Comparison of ENCODE assay signal across 18 mouse cellular contexts in genomic region chr8:125031276-125031675, GRCm38 (mm10). TPM values are rescaled to one million over a fixed set of nuclear protein-coding genes. Genes with fewer than 3 reads are reported as not detected.
DNase-seq lines count a peak whose midpoint lies in the region; ATAC-seq and TF ChIP-seq lines count a peak whose summit lies in the region.
"Had no signal": no experiment of that assay in that cellular context is flagged by ENCODE, and none has a peak within 500 bp of the region (broad histone marks: within the 10 kb centered on the region; RNA-seq: fewer than 3 reads in every experiment).

No protein-coding gene starts in this region.

- no peak overlapping the region for H3K4me2 ChIP-seq in liver, embryonic 13.5 days
- no peak overlapping the region for H3K4me2 ChIP-seq in stomach, postnatal 0 days (replicated peaks; ENCODE audit: low read depth)
- no peak overlapping the region for H3K4me2 ChIP-seq in forebrain, embryonic 14.5 days (ENCODE audit: low read length)
- no peak overlapping the region for H3K4me2 ChIP-seq in forebrain, embryonic 12.5 days
- H3K4me2 ChIP-seq: embryonic facial prominence, embryonic 13.5 days; lung, embryonic 14.5 days; midbrain, embryonic 12.5 days; neural tube, embryonic 12.5 days had no signal

- peak; percentile 53 for DNase-seq in testis, postnatal 14 days (ENCODE audit: low spot score)
- DNase-seq in testis, postnatal 10 days (ENCODE audit: low spot score), result no peak
- peak; percentile 64 for DNase-seq in c-Kit-positive CD71-positive TER-119-positive erythroid progenitor cells, embryonic 14.5 days (ENCODE audit: low spot score)
- peak; percentile 24 for DNase-seq in liver, embryonic 13.5 days
- no peak for DNase-seq in stomach, postnatal 0 days (ENCODE audit: low spot score)
- no peak for DNase-seq in forebrain, embryonic 14.5 days (ENCODE audit: low spot score)
- DNase-seq: cerebellum, postnatal 10 days; gastrocnemius, postnatal 10 days; kidney, postnatal 4 days; lung, embryonic 14.5 days; thymus, postnatal 4 days had no signal

- ATAC-seq in liver, embryonic 13.5 days (ENCODE audit: low read depth), result peak; percentile 62; the same call in 1 of the 2 replicates
- ATAC-seq in stomach, postnatal 0 days (ENCODE audit: low FRiP score, low TSS enrichment), result peak; percentile 24; the same call in 1 of the 2 replicates
- ATAC-seq in forebrain, embryonic 14.5 days, result no peak
- no peak for ATAC-seq in forebrain, embryonic 12.5 days (ENCODE audit: low FRiP score)
- no peak for ATAC-seq in erythroid progenitor cell, adult 5-6 weeks (replicated peaks; ENCODE audit: low FRiP score, poor library complexity, severe bottlenecking)

- 29% methylated on average over 5 of the region's 5 CpGs for WGBS in liver, embryonic 13.5 days (ENCODE audit: insufficient replicate concordance)
- WGBS in stomach, postnatal 0 days, result 56% methylated on average over 5 of the region's 5 CpGs
- 86% methylated on average over 5 of the region's 5 CpGs for WGBS in forebrain, embryonic 14.5 days
- WGBS in forebrain, embryonic 12.5 days, result 85% methylated on average over 5 of the region's 5 CpGs

- peaks cover 70% of the 10 kb centered on the region for H3K36me3 ChIP-seq in liver, embryonic 13.5 days
- peaks cover 13% of the 10 kb centered on the region for H3K36me3 ChIP-seq in stomach, postnatal 0 days (ENCODE audit: control insufficient read depth, insufficient read depth, low read length)
- H3K36me3 ChIP-seq in forebrain, embryonic 14.5 days (ENCODE audit: control insufficient read depth, insufficient read depth, low read length), result peaks cover 86% of the 10 kb centered on the region
- H3K36me3 ChIP-seq in forebrain, embryonic 12.5 days (replicated peaks), result peaks cover 78% of the 10 kb centered on the region

- no peaks in the 10 kb centered on the region for H3K9me3 ChIP-seq in liver, embryonic 13.5 days (replicated peaks)
- no peaks in the 10 kb centered on the region for H3K9me3 ChIP-seq in stomach, postnatal 0 days (ENCODE audit: control insufficient read depth, low read length)
- H3K9me3 ChIP-seq in forebrain, embryonic 14.5 days (replicated peaks; ENCODE audit: control insufficient read depth, low read length), result no peaks in the 10 kb centered on the region
- no peaks in the 10 kb centered on the region for H3K9me3 ChIP-seq in forebrain, embryonic 12.5 days
- H3K9me3 ChIP-seq: embryonic facial prominence, embryonic 13.5 days; hindbrain, embryonic 10.5 days; midbrain, embryonic 12.5 days; neural tube, embryonic 12.5 days had no signal

- H3K4me3 ChIP-seq in liver, embryonic 13.5 days (replicated peaks), result no peak overlapping the region
- H3K4me3 ChIP-seq in stomach, postnatal 0 days (ENCODE audit: low read depth, low read length), result no peak overlapping the region
- no peak overlapping the region for H3K4me3 ChIP-seq in forebrain, embryonic 14.5 days (ENCODE audit: low read depth, low read length)
- no peak overlapping the region for H3K4me3 ChIP-seq in forebrain, embryonic 12.5 days (replicated peaks)
- H3K4me3 ChIP-seq: embryonic facial prominence, embryonic 13.5 days; hindbrain, embryonic 10.5 days; midbrain, embryonic 12.5 days; neural tube, embryonic 12.5 days had no signal

- no peak for TF ChIP-seq CTCF in stomach, postnatal 0 days (IDR thresholded peaks at IDR 0.05; ENCODE audit: low read depth)

- H3K27me3 ChIP-seq in liver, embryonic 13.5 days, result no peaks in the 10 kb centered on the region
- no peaks in the 10 kb centered on the region for H3K27me3 ChIP-seq in stomach, postnatal 0 days (ENCODE audit: control insufficient read depth, insufficient read depth, low read length)
- H3K27me3 ChIP-seq in forebrain, embryonic 14.5 days (replicated peaks; ENCODE audit: control insufficient read depth, insufficient read depth, low read length), result no peaks in the 10 kb centered on the region
- no peaks in the 10 kb centered on the region for H3K27me3 ChIP-seq in forebrain, embryonic 12.5 days
- H3K27me3 ChIP-seq: embryonic facial prominence, embryonic 13.5 days; midbrain, embryonic 12.5 days; neural tube, embryonic 12.5 days had no signal

- H3K9ac ChIP-seq in liver, embryonic 13.5 days, result no peak overlapping the region
- no peak overlapping the region for H3K9ac ChIP-seq in stomach, postnatal 0 days (ENCODE audit: low read length)
- no peak overlapping the region for H3K9ac ChIP-seq in forebrain, embryonic 14.5 days (ENCODE audit: low read length)
- no peak overlapping the region for H3K9ac ChIP-seq in forebrain, embryonic 12.5 days
- H3K9ac ChIP-seq: embryonic facial prominence, embryonic 13.5 days; lung, embryonic 14.5 days; midbrain, embryonic 12.5 days; neural tube, embryonic 12.5 days had no signal

- peaks cover 14% of the 10 kb centered on the region for H3K4me1 ChIP-seq in liver, embryonic 13.5 days (replicated peaks)
- H3K4me1 ChIP-seq in stomach, postnatal 0 days (replicated peaks; ENCODE audit: control insufficient read depth, insufficient read depth), result no peaks in the 10 kb centered on the region
- H3K4me1 ChIP-seq in forebrain, embryonic 14.5 days (ENCODE audit: control insufficient read depth, insufficient read depth, low read length), result no peaks in the 10 kb centered on the region
- 0 out of 2 replicates have a peak, but pooled peaks cover 5% of the 10 kb centered on the region for H3K4me1 ChIP-seq in forebrain, embryonic 12.5 days
- H3K4me1 ChIP-seq: neural tube, embryonic 12.5 days had no signal

- H3K27ac ChIP-seq in liver, embryonic 13.5 days, result no peak overlapping the region
- no peak overlapping the region for H3K27ac ChIP-seq in stomach, postnatal 0 days (replicated peaks)
- no peak overlapping the region for H3K27ac ChIP-seq in forebrain, embryonic 14.5 days (ENCODE audit: low read depth, low read length)
- H3K27ac ChIP-seq in forebrain, embryonic 12.5 days, result no peak overlapping the region
- H3K27ac ChIP-seq: embryonic facial prominence, embryonic 13.5 days; hindbrain, embryonic 10.5 days; macrophage; midbrain, embryonic 12.5 days; neural tube, embryonic 12.5 days had no signal

- TF ChIP-seq EP300 in stomach, postnatal 0 days (optimal IDR thresholded peaks at IDR 0.05), result no peak

RNA-seq across cellular contexts. Expression of gene Tsnax, which starts 18.5 kb away (rescaled TPM):
- 53.0 and 59.6 TPM in 2 replicates for polyA plus RNA-seq in liver, embryonic 13.5 days (2015; fragmentation: Nextera tagmentation; extraction: Ambion mirVana)
- polyA plus RNA-seq in stomach, postnatal 0 days (2015; fragmentation: Nextera tagmentation; extraction: Ambion mirVana), result 62.5 and 66.2 TPM in 2 replicates
- 171 and 186 TPM in 2 replicates for polyA plus RNA-seq in forebrain, embryonic 14.5 days (2014; fragmentation: Nextera tagmentation; extraction: Ambion mirVana)
- polyA plus RNA-seq in forebrain, embryonic 12.5 days (2016; fragmentation: Nextera tagmentation; extraction: Ambion mirVana), result 122 and 134 TPM in 2 replicates
- total RNA-seq in erythroid progenitor cell, adult 5-6 weeks (2015; ENCODE audit: low replicate concordance), result 8.0 and 13.3 TPM in 2 replicates
- total RNA-seq in erythroid progenitor cell, adult 5-6 weeks (2017; ENCODE audit: low replicate concordance), result 6.7 and 7.0 TPM in 2 replicates

RNA-seq across cellular contexts. Expression of gene Disc1, which starts 22.7 kb away (rescaled TPM):
- polyA plus RNA-seq in liver, embryonic 13.5 days (2015; fragmentation: Nextera tagmentation; extraction: Ambion mirVana), result 0.25 and 0.33 TPM in 2 replicates
- 0.39 and 0.53 TPM in 2 replicates for polyA plus RNA-seq in stomach, postnatal 0 days (2015; fragmentation: Nextera tagmentation; extraction: Ambion mirVana)
- polyA plus RNA-seq in forebrain, embryonic 14.5 days (2014; fragmentation: Nextera tagmentation; extraction: Ambion mirVana), result 0.30 and 0.62 TPM in 2 replicates
- polyA plus RNA-seq in forebrain, embryonic 12.5 days (2016; fragmentation: Nextera tagmentation; extraction: Ambion mirVana), result 0.63 and 2.3 TPM in 2 replicates
- total RNA-seq in erythroid progenitor cell, adult 5-6 weeks (2015; ENCODE audit: low replicate concordance), result 0.84 TPM in 1 of 2 replicates, not detected in the other
- 0.51 and 1.6 TPM in 2 replicates for total RNA-seq in erythroid progenitor cell, adult 5-6 weeks (2017; ENCODE audit: low replicate concordance)

Comparison
In these comparisons a context has a peak if more than half of its experiments do, and no peak if none do; other contexts are left out.
1. DNase-seq: peak in testis, postnatal 14 days (single experiment), c-Kit-positive CD71-positive TER-119-positive erythroid progenitor cells, embryonic 14.5 days (single experiment) and liver, embryonic 13.5 days (single experiment); none in testis, postnatal 10 days (single experiment), stomach, postnatal 0 days (single experiment) and forebrain, embryonic 14.5 days (single experiment).
2. ATAC-seq: peak in liver, embryonic 13.5 days (single experiment) and stomach, postnatal 0 days (single experiment); none in forebrain, embryonic 14.5 days (single experiment), forebrain, embryonic 12.5 days (single experiment) and erythroid progenitor cell, adult 5-6 weeks (single experiment).